ENCODE assay signal across 8 mouse cellular contexts in genomic region chr8:121585159-121585825, GRCm38 (mm10). TPM values are rescaled to one million over a fixed set of nuclear protein-coding genes. Genes with fewer than 3 reads are reported as not detected.
DNase-seq lines count a peak whose midpoint lies in the region; ATAC-seq lines count a peak whose summit lies in the region.

No protein-coding gene starts in this region.

- ATAC-seq in forebrain, embryonic 14.5 days: peak; percentile 96
- ATAC-seq in neural tube, embryonic 15.5 days (ENCODE audit: low FRiP score): peak; percentile 94

- DNase-seq in ES-CJ7 (ENCODE audit: low read depth, low spot score): peak; percentile 99
- DNase-seq in cerebellum, adult 11 months: peak; percentile 99
- DNase-seq in forebrain, embryonic 14.5 days (ENCODE audit: low spot score): peak; percentile 99
- peak; percentile 100 for DNase-seq in heart, postnatal 14 days
- DNase-seq in layer of hippocampus, adult 11-12 months (ENCODE audit: low spot score): peak; percentile 100
- peak; percentile 99 to 100 for DNase-seq in lung, adult 18-20 months
- DNase-seq in testis, postnatal 14 days (ENCODE audit: low spot score): peak; percentile 98

- H3K4me3 ChIP-seq in forebrain, embryonic 14.5 days (ENCODE audit: low read depth, low read length): peak overlapping the region; percentile 52
- peak overlapping the region; percentile 71 for H3K4me3 ChIP-seq in neural tube, embryonic 15.5 days (replicated peaks)

- peak overlapping the region; percentile 53 for H3K4me2 ChIP-seq in forebrain, embryonic 14.5 days (ENCODE audit: low read length)
- H3K4me2 ChIP-seq in neural tube, embryonic 15.5 days: peak overlapping the region; percentile 77

- H3K27me3 ChIP-seq in forebrain, embryonic 14.5 days (replicated peaks; ENCODE audit: control insufficient read depth, insufficient read depth, low read length): no peaks in the 10 kb centered on the region
- H3K27me3 ChIP-seq in neural tube, embryonic 15.5 days (replicated peaks): peaks cover 6% of the 10 kb centered on the region; the same call in 1 of the 2 replicates

- intact Hi-C loops in heart, postnatal 14 days (cut with DNase I): no loop called here

- no peaks in the 10 kb centered on the region for H3K9me3 ChIP-seq in forebrain, embryonic 14.5 days (replicated peaks; ENCODE audit: control insufficient read depth, low read length)
- no peaks in the 10 kb centered on the region for H3K9me3 ChIP-seq in neural tube, embryonic 15.5 days (replicated peaks)

- under 1% methylated on average over 47 of the region's 47 CpGs for WGBS in forebrain, embryonic 14.5 days
- 1% methylated on average over 47 of the region's 47 CpGs for WGBS in neural tube, embryonic 15.5 days

- no peaks in the 10 kb centered on the region for H3K36me3 ChIP-seq in forebrain, embryonic 14.5 days (ENCODE audit: control insufficient read depth, insufficient read depth, low read length)
- no peaks in the 10 kb centered on the region for H3K36me3 ChIP-seq in neural tube, embryonic 15.5 days

- H3K4me1 ChIP-seq in forebrain, embryonic 14.5 days (ENCODE audit: control insufficient read depth, insufficient read depth, low read length): peaks cover 8% of the 10 kb centered on the region
- H3K4me1 ChIP-seq in neural tube, embryonic 15.5 days: peaks cover 16% of the 10 kb centered on the region

- H3K9ac ChIP-seq in forebrain, embryonic 14.5 days (ENCODE audit: low read length): peak overlapping the region; percentile 59
- peak overlapping the region; percentile 69 for H3K9ac ChIP-seq in neural tube, embryonic 15.5 days (replicated peaks)

- H3K27ac ChIP-seq in forebrain, embryonic 14.5 days (ENCODE audit: low read depth, low read length): no peak overlapping the region
- H3K27ac ChIP-seq in neural tube, embryonic 15.5 days (replicated peaks): peak overlapping the region; percentile 80

RNA-seq across cellular contexts. Expression of gene Map1lc3b, which starts 4.9 kb away (rescaled TPM):
- 435 and 464 TPM in 2 replicates for polyA plus RNA-seq in forebrain, embryonic 14.5 days (2014; fragmentation: Nextera tagmentation; extraction: Ambion mirVana)
- 100 to 1,000 TPM; 215 to 228 TPM for total RNA-seq in heart, postnatal 14 days (2021)
- 315 and 351 TPM in 2 replicates for polyA plus RNA-seq in neural tube, embryonic 15.5 days (2015; fragmentation: Nextera tagmentation; extraction: Ambion mirVana)

RNA-seq across cellular contexts. Expression of gene Fbxo31, which starts 6.7 kb away (rescaled TPM):
- 17.5 and 26.3 TPM in 2 replicates for polyA plus RNA-seq in forebrain, embryonic 14.5 days (2014; fragmentation: Nextera tagmentation; extraction: Ambion mirVana)
- total RNA-seq in heart, postnatal 14 days (2021): 10 to 100 TPM; 74.4 to 93.8 TPM
- polyA plus RNA-seq in neural tube, embryonic 15.5 days (2015; fragmentation: Nextera tagmentation; extraction: Ambion mirVana): 38.3 and 44.2 TPM in 2 replicates

RNA-seq across cellular contexts. Expression of gene 1700018B08Rik, which starts 41.2 kb away (rescaled TPM):
- polyA plus RNA-seq in forebrain, embryonic 14.5 days (2014; fragmentation: Nextera tagmentation; extraction: Ambion mirVana): not detected in 2 replicates
- total RNA-seq in heart, postnatal 14 days (2021): not detected
- polyA plus RNA-seq in neural tube, embryonic 15.5 days (2015; fragmentation: Nextera tagmentation; extraction: Ambion mirVana): not detected in 2 replicates
